8 mouse cellular contexts compared by ENCODE assay signal in the genomic region with DNA sequence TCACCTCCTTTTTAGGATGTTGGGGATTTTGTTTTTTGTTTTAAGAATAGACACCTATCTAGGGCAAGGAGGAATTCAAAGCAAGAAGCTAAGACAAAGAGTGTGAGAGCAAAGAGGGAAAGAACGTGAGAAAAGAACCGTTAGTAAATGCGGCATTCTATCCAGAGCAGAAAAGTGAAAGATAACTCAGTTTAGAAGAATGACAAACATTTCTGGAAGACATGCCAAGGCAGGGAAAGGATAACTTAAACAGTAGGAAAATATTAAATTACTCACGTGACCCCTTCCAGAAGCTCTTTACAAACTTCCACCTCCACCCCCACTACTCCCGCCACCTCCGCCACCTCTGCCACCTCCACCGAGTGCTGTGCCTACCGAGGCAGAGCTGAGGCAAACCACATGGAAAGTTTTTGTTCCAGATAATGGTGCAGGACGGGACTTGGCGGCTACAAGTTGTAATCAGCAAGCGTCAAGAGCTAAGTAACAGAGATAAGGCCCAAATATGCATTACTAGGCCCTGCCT. TPM values are rescaled to one million over a fixed set of nuclear protein-coding genes. Genes with fewer than 3 reads are reported as not detected.
DNase-seq lines count a peak whose midpoint lies in the region; ATAC-seq lines count a peak whose summit lies in the region.

No protein-coding gene starts in this region.

- peak; percentile 84 for ATAC-seq in common myeloid progenitor, adult 5-6 weeks (replicated peaks; ENCODE audit: low read depth, poor library complexity, severe bottlenecking)

- DNase-seq in heart, adult 11 months, result peak; percentile 97
- no peak for DNase-seq in heart, postnatal 25 days (ENCODE audit: low spot score)
- peak; percentile 49 to 54 for DNase-seq in heart, postnatal 36 days
- peak; percentile 70 for DNase-seq in lung, postnatal 25 days (ENCODE audit: low spot score)
- no peak for DNase-seq in adrenal gland, adult 8-10 months
- DNase-seq in right cerebral cortex, adult 2 months (ENCODE audit: low spot score in 2 of 2), result no peak
- no peak for DNase-seq in left cerebral cortex, postnatal 36 days (ENCODE audit: low spot score in 2 of 2)

- intact Hi-C loops in heart, postnatal 25 days (cut with DNase I), result no loop called here
- intact Hi-C loops in heart, postnatal 36 days (cut with DNase I), result loop anchor here (2.0 kb wide), 1 partner anchor 22 kb away; no protein-coding TSS in a partner anchor
- intact Hi-C loops in left cerebral cortex, postnatal 36 days (cut with DNase I), result no loop called here

RNA-seq across cellular contexts. Expression of a gene that starts 11.5 kb away (rescaled TPM):
- total RNA-seq in heart, postnatal 25 days (2021), result 10 to 100 TPM; 34.1 to 38.8 TPM
- 4.0 and 10.8 TPM in 2 replicates for total RNA-seq in common myeloid progenitor, adult 5-6 weeks (2017)
- total RNA-seq in heart, postnatal 36 days (2021), result 10 to 100 TPM; 36.7 to 43.6 TPM
- 10 to 100 TPM; 20.6 to 28.4 (median 22.0) TPM for total RNA-seq in adrenal gland, adult 8-10 months (2022)
- total RNA-seq in left cerebral cortex, postnatal 36 days (2021), result 10 to 100 TPM; 14.6 to 15.4 TPM

Comparison
In these comparisons a context has a peak if more than half of its experiments do, and no peak if none do; other contexts are left out.
1. DNase-seq: peak in heart, adult 11 months (single experiment), heart, postnatal 36 days (2 of 2) and lung, postnatal 25 days (single experiment); none in heart, postnatal 25 days (single experiment), adrenal gland, adult 8-10 months (single experiment), right cerebral cortex, adult 2 months (0 of 2) and left cerebral cortex, postnatal 36 days (0 of 2).